Mouse (Mus musculus) bone marrow, adult 2 months (tissue): Measurements from ENCODE around the gene Vmn2r120. TPM values are rescaled to one million over a fixed set of nuclear protein-coding genes. Genes with fewer than 3 reads are reported as not detected.
"Not testable (repeated sequence)": the region's sequence is repeated elsewhere in the genome, so short reads cannot be mapped to it uniquely, and the experiment has no call there.

ENCODE experiments used
- H3K27ac ChIP-seq: fragments of 200-500 bp; 2 replicates; pipeline ENCODE4 v1.5.1; 2012; ENCODE audit warnings: low read depth, mild to moderate bottlenecking, control low read depth, inconsistent platforms, low read length; ENCODE audit not compliant: control insufficient read depth, poor library complexity, insufficient read depth
- H3K4me1 ChIP-seq: fragments of 200-500 bp; 2 replicates; pipeline ENCODE4 v1.6.1; 2011; ENCODE audit warnings: low read length; ENCODE audit not compliant: control insufficient read depth, insufficient read depth
- H3K4me3 ChIP-seq: fragments of 200-500 bp; replicated peaks from 2 replicates; pipeline ENCODE3; 2011; ENCODE audit warnings: mild to moderate bottlenecking, low read depth, low read length, control low read depth; ENCODE audit not compliant: control insufficient read depth
- CTCF ChIP-seq: fragments of 200-500 bp; IDR thresholded peaks from 2 replicates; pipeline ENCODE4 v1.5.1; 2011; ENCODE audit warnings: low read length, control low read depth; ENCODE audit not compliant: control insufficient read depth, insufficient read depth
- POLR2A ChIP-seq: fragments of 200-500 bp; IDR thresholded peaks from 2 replicates; pipeline ENCODE4 v1.6.1; 2011; ENCODE audit warnings: low read depth, mild to moderate bottlenecking, control low read depth, low read length, borderline replicate concordance; ENCODE audit not compliant: control insufficient read depth
- WGBS: fragments of 180-500 bp; shearing (Covaris S2); methylation state at CpG from one replicate; pipeline ENCODE4 v1.1.7; 2018; 5-methylcytosine and 5-hydroxymethylcytosine counted together
- polyA plus RNA-seq: library from polyadenylated mRNA; stranded (reverse); fragments of >200 nt; gene quantifications from 2 replicates; pipeline ENCODE4 v1.2.4, GENCODE M21; 2011; ENCODE audit warnings: low replicate concordance; ENCODE audit not compliant: missing spikeins, insufficient read depth, insufficient read length

Vmn2r120 gene
- polyA plus RNA-seq: 0.09 TPM in 1 of 2 replicates, not detected in the other

GRCm38 (mm10) chr17:57545405-57545804 is at the start of gene Vmn2r120:
TSS of gene Vmn2r120 (minus strand) at chr17:57545505.
- TF ChIP-seq CTCF: no peak
- TF ChIP-seq POLR2A: no peak
- WGBS: 78% methylated on average over 1 of the region's 1 CpGs
- Histone ChIP-seq H3K4me1 (no peaks in the 10 kb centered on the region), H3K4me3 (no peak within 1 kb of the TSS), H3K27ac (no peak within 1 kb of the TSS)

DNA sequence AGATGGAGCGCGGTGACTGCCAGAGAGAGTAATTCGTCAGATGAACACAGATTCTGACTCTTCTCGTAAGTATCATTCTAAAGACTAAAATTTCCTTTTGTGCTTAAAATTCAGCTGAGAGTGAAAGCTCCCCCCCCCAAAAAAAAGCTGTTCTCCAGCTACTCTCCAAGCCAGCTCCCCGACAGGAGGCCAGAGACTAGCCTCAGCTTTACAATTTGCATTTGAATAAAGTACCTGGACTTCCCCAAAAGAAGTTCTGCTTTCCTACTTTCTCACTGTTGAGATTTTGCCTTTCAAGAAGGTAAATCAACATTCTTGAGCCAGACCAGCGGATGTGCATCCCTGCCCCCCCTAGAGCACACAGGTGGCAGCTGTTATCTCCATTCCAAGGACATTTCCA is 42.0 kb upstream of the Vmn2r120 start:
- H3K4me3 ChIP-seq, H3K4me1 ChIP-seq, H3K27ac ChIP-seq: not testable (repeated sequence)
- WGBS: 75% methylated on average over 6 of the region's 6 CpGs

DNA sequence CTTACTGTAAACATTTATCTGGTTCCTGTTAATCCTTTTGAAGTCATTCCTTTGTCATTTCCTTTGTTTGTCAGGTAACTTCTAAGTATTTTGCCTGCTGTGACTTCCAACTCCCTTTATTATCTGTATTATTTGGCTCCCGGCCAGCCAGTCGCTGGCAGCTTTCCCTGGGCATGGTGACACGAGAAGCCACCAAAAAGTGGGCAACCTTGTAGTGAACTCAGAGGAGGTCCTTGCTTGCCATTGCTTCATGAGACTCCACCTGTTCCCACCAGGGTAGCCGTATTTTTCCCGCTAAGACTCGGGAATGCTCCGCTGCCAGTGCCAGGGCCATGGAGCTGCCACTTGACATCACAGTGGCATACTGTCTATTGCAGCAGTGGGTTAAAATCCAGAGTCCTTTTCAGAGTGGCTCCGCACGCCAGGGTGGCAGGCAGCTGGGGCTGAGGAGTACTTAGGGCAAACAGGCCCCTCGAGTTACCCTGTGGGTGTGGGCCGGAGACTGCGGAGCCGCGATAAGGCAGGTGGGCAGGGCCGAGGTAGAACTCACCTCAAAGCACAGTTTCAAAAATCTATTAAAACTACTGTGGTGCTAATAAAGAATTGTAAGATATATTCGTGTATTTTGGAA is 28.9 kb upstream of the Vmn2r120 start:
- Histone ChIP-seq H3K4me3 (no peak overlapping the region), H3K27ac (no peak overlapping the region), H3K4me1 (no peaks in the 10 kb centered on the region)
- TF ChIP-seq POLR2A: no peak
- 76% methylated on average over 16 of the region's 16 CpGs for WGBS

Other genes starting within 250 kb of the Vmn2r120 start
- 4.9 and 5.6 TPM in 2 replicates for gene Adgre1, start 186.8 kb downstream of the Vmn2r120 start, polyA plus RNA-seq
- not detected in 2 replicates for gene Gm21834, start 196.7 kb upstream of the Vmn2r120 start, polyA plus RNA-seq
- not detected in 2 replicates for gene Cntnap5c, start 224.1 kb upstream of the Vmn2r120 start, polyA plus RNA-seq